Mouse (Mus musculus): Measurements from ENCODE around the gene Mpp4. TPM values are rescaled to one million over a fixed set of nuclear protein-coding genes. Genes with fewer than 3 reads are reported as not detected.

The Mpp4 gene
- 0.26 TPM for polyA plus RNA-seq (2012; fragmentation: generic; extraction: Trizol)

- H3K4me3 ChIP-seq: no peak within 1 kb of the TSS
- no peaks in the 10 kb centered on the region for H3K79me2 ChIP-seq (ENCODE audit: control insufficient read depth, insufficient read depth)
- no peaks in the 10 kb centered on the region for H3K27me3 ChIP-seq (ENCODE audit: control insufficient read depth, insufficient read depth, insufficient read length)
- H3K36me3 ChIP-seq (ENCODE audit: control insufficient read depth, insufficient read depth): peaks cover 18% of the 10 kb centered on the region
- no peak within 1 kb of the TSS for H3ac ChIP-seq (ENCODE audit: control insufficient read depth, insufficient read length)
- peak; percentile 40 for TF ChIP-seq E2F4 (IDR thresholded peaks at IDR 0.05; ENCODE audit: insufficient read depth)
- TF ChIP-seq CEBPB (IDR thresholded peaks at IDR 0.05; ENCODE audit: insufficient read depth, poor library complexity, severe bottlenecking): no peak
- TF ChIP-seq POLR2AphosphoS2 (IDR thresholded peaks at IDR 0.05; ENCODE audit: insufficient read length, low read depth): no peak
- peak; percentile 23 to 87 (median 48) for TF ChIP-seq MYOG (IDR thresholded peaks at IDR 0.05; ENCODE audit: control insufficient read depth in 1 of 3, insufficient read depth in 1 of 3, insufficient read length in 2 of 3, low read depth in 2 of 3)
- no peak for TF ChIP-seq SRF (IDR thresholded peaks at IDR 0.05; ENCODE audit: control insufficient read depth, insufficient read length, low read depth)
- peak in 2 of 3 experiments; percentile 85 to 94 for TF ChIP-seq MYOD1 (IDR thresholded peaks at IDR 0.05; ENCODE audit: control insufficient read depth in 1 of 3, insufficient read length in 2 of 3, low read depth in 2 of 3)
- TF ChIP-seq MAX (IDR thresholded peaks at IDR 0.05; ENCODE audit: low read depth): no peak
- TF ChIP-seq TCF12 (IDR thresholded peaks at IDR 0.05; ENCODE audit: insufficient read depth, poor library complexity, severe bottlenecking): no peak
- no peak for TF ChIP-seq USF1 (IDR thresholded peaks at IDR 0.05; ENCODE audit: low read depth)
- peak; percentile 45 for TF ChIP-seq TCF3 (IDR thresholded peaks at IDR 0.05; ENCODE audit: insufficient read length, low read depth)
- no peak for TF ChIP-seq POLR2A (IDR thresholded peaks at IDR 0.05; ENCODE audit: insufficient read length, low read depth)
- no peak for TF ChIP-seq REST (IDR thresholded peaks at IDR 0.05; ENCODE audit: insufficient read depth, insufficient read length)
- H3K4me2 ChIP-seq (ENCODE audit: low read depth): peak within 1 kb of the TSS; percentile 78
Measured at GRCm38 (mm10) chr1:59163030-59163461, at the start of gene Mpp4. Gene Mpp4, minus strand, starts transcription at chr1:59163389.

- Histone ChIP-seq H3K4me2 (ENCODE audit: low read depth) (no peak overlapping the region), H3K36me3 (ENCODE audit: control insufficient read depth, insufficient read depth) (peaks cover 9% of the 10 kb centered on the region), H3K4me3 (no peak overlapping the region), H3ac (ENCODE audit: control insufficient read depth, insufficient read length) (no peak overlapping the region), H3K27me3 (ENCODE audit: control insufficient read depth, insufficient read depth, insufficient read length) (no peaks in the 10 kb centered on the region), H3K79me2 (ENCODE audit: control insufficient read depth, insufficient read depth) (no peaks in the 10 kb centered on the region)
- TF ChIP-seq POLR2A (IDR thresholded peaks at IDR 0.05; ENCODE audit: insufficient read length, low read depth): no peak
Measured at GRCm38 (mm10) chr1:59212951-59213350, 49.8 kb upstream of the Mpp4 start.

GRCm38 (mm10) chr1:59212076-59212779 lies 49.0 kb upstream of the Mpp4 start:
- no peak overlapping the region for H3ac ChIP-seq (ENCODE audit: control insufficient read depth, insufficient read length)
- no peak overlapping the region for H3K4me3 ChIP-seq
- TF ChIP-seq POLR2A (IDR thresholded peaks at IDR 0.05; ENCODE audit: insufficient read length, low read depth) (no peak), TCF3 (IDR thresholded peaks at IDR 0.05; ENCODE audit: insufficient read length, low read depth) (no peak), REST (IDR thresholded peaks at IDR 0.05; ENCODE audit: insufficient read depth, insufficient read length) (no peak)

GRCm38 (mm10) chr1:59211651-59212050 lies 48.5 kb upstream of the Mpp4 start:
- H3K4me3 ChIP-seq: no peak overlapping the region
- peaks cover 9% of the 10 kb centered on the region for H3K36me3 ChIP-seq (ENCODE audit: control insufficient read depth, insufficient read depth)
- H3K4me2 ChIP-seq (ENCODE audit: low read depth): no peak overlapping the region
- no peak overlapping the region for H3ac ChIP-seq (ENCODE audit: control insufficient read depth, insufficient read length)
- TF ChIP-seq REST (IDR thresholded peaks at IDR 0.05; ENCODE audit: insufficient read depth, insufficient read length) (no peak), POLR2AphosphoS2 (IDR thresholded peaks at IDR 0.05; ENCODE audit: insufficient read length, low read depth) (no peak), TCF3 (IDR thresholded peaks at IDR 0.05; ENCODE audit: insufficient read length, low read depth) (no peak)
- H3K27me3 ChIP-seq (ENCODE audit: control insufficient read depth, insufficient read depth, insufficient read length): no peaks in the 10 kb centered on the region
- H3K79me2 ChIP-seq (ENCODE audit: control insufficient read depth, insufficient read depth): no peaks in the 10 kb centered on the region

More at GRCm38 (mm10) chr1:59212076-59212779, 49.0 kb upstream of the Mpp4 start:
- Histone ChIP-seq H3K36me3 (ENCODE audit: control insufficient read depth, insufficient read depth) (peaks cover 9% of the 10 kb centered on the region), H3K79me2 (ENCODE audit: control insufficient read depth, insufficient read depth) (no peaks in the 10 kb centered on the region), H3K27me3 (ENCODE audit: control insufficient read depth, insufficient read depth, insufficient read length) (no peaks in the 10 kb centered on the region), H3K4me2 (ENCODE audit: low read depth) (no peak overlapping the region)

- no peaks in the 10 kb centered on the region for H3K27me3 ChIP-seq (ENCODE audit: control insufficient read depth, insufficient read depth, insufficient read length)
- no peaks in the 10 kb centered on the region for H3K79me2 ChIP-seq (ENCODE audit: control insufficient read depth, insufficient read depth)
- H3K4me3 ChIP-seq: no peak overlapping the region
- H3K4me2 ChIP-seq (ENCODE audit: low read depth): no peak overlapping the region
- peaks cover 20% of the 10 kb centered on the region for H3K36me3 ChIP-seq (ENCODE audit: control insufficient read depth, insufficient read depth)
- no peak for TF ChIP-seq POLR2A (IDR thresholded peaks at IDR 0.05; ENCODE audit: insufficient read length, low read depth)
- H3ac ChIP-seq (ENCODE audit: control insufficient read depth, insufficient read length): no peak overlapping the region
Measured at GRCm38 (mm10) chr1:59208331-59208730, 45.1 kb upstream of the Mpp4 start.

GRCm38 (mm10) chr1:59204489-59204888 lies 41.3 kb upstream of the Mpp4 start:
- H3ac ChIP-seq (ENCODE audit: control insufficient read depth, insufficient read length): no peak overlapping the region
- H3K4me2 ChIP-seq (ENCODE audit: low read depth): no peak overlapping the region
- no peak overlapping the region for H3K4me3 ChIP-seq
- TF ChIP-seq TCF12 (IDR thresholded peaks at IDR 0.05; ENCODE audit: insufficient read depth, poor library complexity, severe bottlenecking) (no peak), TCF3 (IDR thresholded peaks at IDR 0.05; ENCODE audit: insufficient read length, low read depth) (no peak), MYOD1 (IDR thresholded peaks at IDR 0.05; ENCODE audit: control insufficient read depth in 1 of 3, insufficient read length in 2 of 3, low read depth in 2 of 3) (no peak), USF1 (IDR thresholded peaks at IDR 0.05; ENCODE audit: low read depth) (no peak), POLR2AphosphoS2 (IDR thresholded peaks at IDR 0.05; ENCODE audit: insufficient read length, low read depth) (no peak), MAX (IDR thresholded peaks at IDR 0.05; ENCODE audit: low read depth) (no peak), CEBPB (IDR thresholded peaks at IDR 0.05; ENCODE audit: insufficient read depth, poor library complexity, severe bottlenecking) (no peak), REST (IDR thresholded peaks at IDR 0.05; ENCODE audit: insufficient read depth, insufficient read length) (no peak), SRF (IDR thresholded peaks at IDR 0.05; ENCODE audit: control insufficient read depth, insufficient read length, low read depth) (no peak), POLR2A (IDR thresholded peaks at IDR 0.05; ENCODE audit: insufficient read length, low read depth) (no peak), MYOG (IDR thresholded peaks at IDR 0.05; ENCODE audit: control insufficient read depth in 1 of 3, insufficient read depth in 1 of 3, insufficient read length in 2 of 3, low read depth in 2 of 3) (no peak), E2F4 (IDR thresholded peaks at IDR 0.05; ENCODE audit: insufficient read depth) (no peak)
- peaks cover 26% of the 10 kb centered on the region for H3K36me3 ChIP-seq (ENCODE audit: control insufficient read depth, insufficient read depth)
- H3K27me3 ChIP-seq (ENCODE audit: control insufficient read depth, insufficient read depth, insufficient read length): no peaks in the 10 kb centered on the region
- no peaks in the 10 kb centered on the region for H3K79me2 ChIP-seq (ENCODE audit: control insufficient read depth, insufficient read depth)
